Mouse (Mus musculus): ENCODE results near the gene Lyrm1. TPM values are rescaled to one million over a fixed set of nuclear protein-coding genes. Genes with fewer than 3 reads are reported as not detected.

The Lyrm1 gene
- polyA plus RNA-seq, 1 experiment from 2014 or later: 18.5 TPM

- peak; percentile 4 for DNase-seq (ENCODE audit: low spot score)
These were observed 40.7 kb downstream of the Lyrm1 start for GRCm38 (mm10) chr7:119936321-119936720.

GRCm38 (mm10) chr7:119937036-119937435 is 41.4 kb downstream of the Lyrm1 start:
- H3K36me3 ChIP-seq (ENCODE audit: control insufficient read depth, insufficient read depth, low read length): no peaks in the 10 kb centered on the region
- H3K9ac ChIP-seq (ENCODE audit: low read length): no peak overlapping the region
- ATAC-seq (no peak), DNase-seq (ENCODE audit: low spot score) (peak; percentile 6)
- no peak overlapping the region for H3K27ac ChIP-seq (ENCODE audit: low read depth, low read length)
- 77% methylated on average over 5 of the region's 5 CpGs for WGBS
- H3K27me3 ChIP-seq (replicated peaks; ENCODE audit: control insufficient read depth, insufficient read depth, low read length): no peaks in the 10 kb centered on the region
- no peak overlapping the region for H3K4me2 ChIP-seq (ENCODE audit: low read length)
- H3K4me1 ChIP-seq (ENCODE audit: control insufficient read depth, insufficient read depth, low read length): no peaks in the 10 kb centered on the region
- no peak overlapping the region for H3K4me3 ChIP-seq (ENCODE audit: low read depth, low read length)
- no peaks in the 10 kb centered on the region for H3K9me3 ChIP-seq (replicated peaks; ENCODE audit: control insufficient read depth, low read length)

More at GRCm38 (mm10) chr7:119936321-119936720, 40.7 kb downstream of the Lyrm1 start:
- ATAC-seq: no peak
- H3K9me3 ChIP-seq (replicated peaks; ENCODE audit: control insufficient read depth, low read length): no peaks in the 10 kb centered on the region
- no peaks in the 10 kb centered on the region for H3K36me3 ChIP-seq (ENCODE audit: control insufficient read depth, insufficient read depth, low read length)
- H3K27me3 ChIP-seq (replicated peaks; ENCODE audit: control insufficient read depth, insufficient read depth, low read length): no peaks in the 10 kb centered on the region
- H3K9ac ChIP-seq (ENCODE audit: low read length): no peak overlapping the region
- H3K4me1 ChIP-seq (ENCODE audit: control insufficient read depth, insufficient read depth, low read length): no peaks in the 10 kb centered on the region
- no peak overlapping the region for H3K27ac ChIP-seq (ENCODE audit: low read depth, low read length)
- H3K4me3 ChIP-seq (ENCODE audit: low read depth, low read length): no peak overlapping the region
- no peak overlapping the region for H3K4me2 ChIP-seq (ENCODE audit: low read length)

- 72% methylated on average over 2 of the region's 2 CpGs for WGBS
- H3K27me3 ChIP-seq (replicated peaks; ENCODE audit: control insufficient read depth, insufficient read depth, low read length): no peaks in the 10 kb centered on the region
- no peaks in the 10 kb centered on the region for H3K4me1 ChIP-seq (ENCODE audit: control insufficient read depth, insufficient read depth, low read length)
- DNase-seq (ENCODE audit: low spot score) (no peak), ATAC-seq (no peak)
- no peak overlapping the region for H3K4me3 ChIP-seq (ENCODE audit: low read depth, low read length)
- no peak overlapping the region for H3K27ac ChIP-seq (ENCODE audit: low read depth, low read length)
- no peaks in the 10 kb centered on the region for H3K36me3 ChIP-seq (ENCODE audit: control insufficient read depth, insufficient read depth, low read length)
- H3K9ac ChIP-seq (ENCODE audit: low read length): no peak overlapping the region
- H3K4me2 ChIP-seq (ENCODE audit: low read length): no peak overlapping the region
- H3K9me3 ChIP-seq (replicated peaks; ENCODE audit: control insufficient read depth, low read length): no peaks in the 10 kb centered on the region
These were observed 45.9 kb downstream of the Lyrm1 start for GRCm38 (mm10) chr7:119941569-119941968.

- no peaks in the 10 kb centered on the region for H3K4me1 ChIP-seq (ENCODE audit: control insufficient read depth, insufficient read depth, low read length)
These were observed 58.4 kb downstream of the Lyrm1 start for GRCm38 (mm10) chr7:119954047-119954446.

GRCm38 (mm10) chr7:119957421-119957820 is 61.8 kb downstream of the Lyrm1 start:
- H3K4me2 ChIP-seq (ENCODE audit: low read length): no peak overlapping the region
- no peaks in the 10 kb centered on the region for H3K9me3 ChIP-seq (replicated peaks; ENCODE audit: control insufficient read depth, low read length)
- ATAC-seq (no peak), DNase-seq (ENCODE audit: low spot score) (no peak)
- no peaks in the 10 kb centered on the region for H3K27me3 ChIP-seq (replicated peaks; ENCODE audit: control insufficient read depth, insufficient read depth, low read length)
- no peak overlapping the region for H3K27ac ChIP-seq (ENCODE audit: low read depth, low read length)
- no peak overlapping the region for H3K4me3 ChIP-seq (ENCODE audit: low read depth, low read length)
- H3K9ac ChIP-seq (ENCODE audit: low read length): no peak overlapping the region
- no peaks in the 10 kb centered on the region for H3K4me1 ChIP-seq (ENCODE audit: control insufficient read depth, insufficient read depth, low read length)
- H3K36me3 ChIP-seq (ENCODE audit: control insufficient read depth, insufficient read depth, low read length): no peaks in the 10 kb centered on the region

More at GRCm38 (mm10) chr7:119954047-119954446, 58.4 kb downstream of the Lyrm1 start:
- ATAC-seq (no peak), DNase-seq (ENCODE audit: low spot score) (no peak)
- H3K9ac ChIP-seq (ENCODE audit: low read length): no peak overlapping the region
- WGBS: 92% methylated on average over 1 of the region's 1 CpGs
- no peaks in the 10 kb centered on the region for H3K36me3 ChIP-seq (ENCODE audit: control insufficient read depth, insufficient read depth, low read length)
- no peaks in the 10 kb centered on the region for H3K27me3 ChIP-seq (replicated peaks; ENCODE audit: control insufficient read depth, insufficient read depth, low read length)
- H3K27ac ChIP-seq (ENCODE audit: low read depth, low read length): no peak overlapping the region
- no peaks in the 10 kb centered on the region for H3K9me3 ChIP-seq (replicated peaks; ENCODE audit: control insufficient read depth, low read length)
- H3K4me3 ChIP-seq (ENCODE audit: low read depth, low read length): no peak overlapping the region
- H3K4me2 ChIP-seq (ENCODE audit: low read length): no peak overlapping the region

GRCm38 (mm10) chr7:119959091-119959490 is 63.4 kb downstream of the Lyrm1 start:
- H3K27ac ChIP-seq (ENCODE audit: low read depth, low read length): no peak overlapping the region
- no peaks in the 10 kb centered on the region for H3K9me3 ChIP-seq (replicated peaks; ENCODE audit: control insufficient read depth, low read length)
- no peaks in the 10 kb centered on the region for H3K36me3 ChIP-seq (ENCODE audit: control insufficient read depth, insufficient read depth, low read length)
- no peak for DNase-seq (ENCODE audit: low spot score)
- no peak overlapping the region for H3K9ac ChIP-seq (ENCODE audit: low read length)
- 48% methylated on average over 4 of the region's 4 CpGs for WGBS
- H3K4me1 ChIP-seq (ENCODE audit: control insufficient read depth, insufficient read depth, low read length): no peaks in the 10 kb centered on the region
- no peaks in the 10 kb centered on the region for H3K27me3 ChIP-seq (replicated peaks; ENCODE audit: control insufficient read depth, insufficient read depth, low read length)
- H3K4me2 ChIP-seq (ENCODE audit: low read length): no peak overlapping the region
- no peak overlapping the region for H3K4me3 ChIP-seq (ENCODE audit: low read depth, low read length)
- ATAC-seq: no peak

GRCm38 (mm10) chr7:119959491-119959890 is 63.8 kb downstream of the Lyrm1 start:
- WGBS: 91% methylated on average over 4 of the region's 4 CpGs
- H3K27ac ChIP-seq (ENCODE audit: low read depth, low read length): no peak overlapping the region
- H3K9ac ChIP-seq (ENCODE audit: low read length): no peak overlapping the region
- H3K9me3 ChIP-seq (replicated peaks; ENCODE audit: control insufficient read depth, low read length): no peaks in the 10 kb centered on the region
- no peaks in the 10 kb centered on the region for H3K27me3 ChIP-seq (replicated peaks; ENCODE audit: control insufficient read depth, insufficient read depth, low read length)
- no peaks in the 10 kb centered on the region for H3K4me1 ChIP-seq (ENCODE audit: control insufficient read depth, insufficient read depth, low read length)
- DNase-seq (ENCODE audit: low spot score): no peak
- ATAC-seq: no peak
- no peak overlapping the region for H3K4me2 ChIP-seq (ENCODE audit: low read length)
- no peak overlapping the region for H3K4me3 ChIP-seq (ENCODE audit: low read depth, low read length)
- no peaks in the 10 kb centered on the region for H3K36me3 ChIP-seq (ENCODE audit: control insufficient read depth, insufficient read depth, low read length)

GRCm38 (mm10) chr7:119960006-119960405 is 64.3 kb downstream of the Lyrm1 start:
- DNase-seq (ENCODE audit: low spot score): no peak
- H3K9ac ChIP-seq (ENCODE audit: low read length): no peak overlapping the region
- H3K4me2 ChIP-seq (ENCODE audit: low read length): no peak overlapping the region
- H3K4me1 ChIP-seq (ENCODE audit: control insufficient read depth, insufficient read depth, low read length): no peaks in the 10 kb centered on the region
- no peak overlapping the region for H3K4me3 ChIP-seq (ENCODE audit: low read depth, low read length)
- WGBS: 76% methylated on average over 6 of the region's 6 CpGs
- H3K27me3 ChIP-seq (replicated peaks; ENCODE audit: control insufficient read depth, insufficient read depth, low read length): no peaks in the 10 kb centered on the region
- H3K36me3 ChIP-seq (ENCODE audit: control insufficient read depth, insufficient read depth, low read length): no peaks in the 10 kb centered on the region
- no peak overlapping the region for H3K27ac ChIP-seq (ENCODE audit: low read depth, low read length)
- H3K9me3 ChIP-seq (replicated peaks; ENCODE audit: control insufficient read depth, low read length): no peaks in the 10 kb centered on the region
- ATAC-seq: no peak

- Histone ChIP-seq H3K4me3 (ENCODE audit: low read depth, low read length) (no peak overlapping the region), H3K36me3 (ENCODE audit: control insufficient read depth, insufficient read depth, low read length) (no peaks in the 10 kb centered on the region), H3K27me3 (replicated peaks; ENCODE audit: control insufficient read depth, insufficient read depth, low read length) (no peaks in the 10 kb centered on the region), H3K9me3 (replicated peaks; ENCODE audit: control insufficient read depth, low read length) (no peaks in the 10 kb centered on the region), H3K4me1 (ENCODE audit: control insufficient read depth, insufficient read depth, low read length) (no peaks in the 10 kb centered on the region), H3K4me2 (ENCODE audit: low read length) (no peak overlapping the region), H3K9ac (ENCODE audit: low read length) (no peak overlapping the region), H3K27ac (ENCODE audit: low read depth, low read length) (no peak overlapping the region)
- ATAC-seq (no peak), DNase-seq (ENCODE audit: low spot score) (no peak)
- 87% methylated on average over 6 of the region's 6 CpGs for WGBS
These were observed 64.9 kb downstream of the Lyrm1 start for GRCm38 (mm10) chr7:119960546-119960945.

Data from forebrain, embryonic 14.5 days (tissue).